Mouse (Mus musculus) cerebellum, postnatal 14 days (tissue): ENCODE results near the gene Lrsam1.
A peak's percentile ranks its signal among the peaks of the same experiment; 100 is the strongest.

Source experiments
- DNase-seq, 2 experiments: peaks; one replicate each; pipeline ENCODE4 v3.0.0; 2021; ENCODE audit warnings: mixed read lengths in 2 of 2

The Lrsam1 gene

DNA sequence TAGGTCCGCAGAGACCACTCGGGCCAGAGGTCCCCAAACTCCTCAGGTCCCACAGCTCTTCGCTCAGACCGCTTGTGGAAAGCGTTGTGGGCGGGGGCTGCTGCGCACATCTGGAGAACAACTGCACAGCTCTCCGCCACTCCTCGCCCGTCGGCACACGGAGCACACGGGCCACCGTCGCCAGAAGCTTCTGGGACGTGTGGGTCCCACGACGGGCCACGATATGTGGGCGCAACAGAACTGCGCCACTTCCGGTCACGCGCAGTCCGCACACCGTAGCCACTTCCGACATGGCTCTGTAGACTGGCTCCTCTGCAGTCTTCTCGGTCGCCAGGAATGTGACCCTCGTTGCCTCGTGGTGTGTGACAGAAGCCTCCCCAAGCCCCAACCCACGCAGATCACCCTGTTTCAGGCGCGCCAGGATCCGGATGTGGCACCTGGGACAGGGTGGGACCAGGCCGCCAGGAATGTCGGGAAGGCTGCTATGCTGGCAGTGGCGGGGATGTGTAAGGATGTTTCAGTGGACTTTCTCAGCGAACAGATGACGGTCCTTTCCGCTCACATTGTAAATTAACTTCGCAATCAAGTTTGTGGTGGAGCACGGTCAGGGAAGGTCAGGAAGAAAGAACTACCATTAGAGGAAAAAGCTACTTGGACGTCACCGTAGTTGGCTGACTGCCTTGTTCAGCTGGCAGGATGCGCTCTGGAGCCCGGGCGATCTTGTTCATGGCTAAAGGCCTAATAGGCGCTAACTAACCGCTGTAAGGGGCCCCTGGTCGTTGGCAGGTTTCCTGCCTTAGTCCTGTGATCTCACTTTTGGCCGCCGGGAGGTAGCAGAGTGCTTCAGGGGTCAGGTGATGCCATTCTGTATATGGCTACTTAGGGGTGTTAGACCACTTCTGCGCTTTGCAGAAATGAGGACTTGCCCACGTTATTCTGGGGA lies 5.5 kb upstream of the Lrsam1 start:
- peak; percentile 89 to 92 for DNase-seq

DNA sequence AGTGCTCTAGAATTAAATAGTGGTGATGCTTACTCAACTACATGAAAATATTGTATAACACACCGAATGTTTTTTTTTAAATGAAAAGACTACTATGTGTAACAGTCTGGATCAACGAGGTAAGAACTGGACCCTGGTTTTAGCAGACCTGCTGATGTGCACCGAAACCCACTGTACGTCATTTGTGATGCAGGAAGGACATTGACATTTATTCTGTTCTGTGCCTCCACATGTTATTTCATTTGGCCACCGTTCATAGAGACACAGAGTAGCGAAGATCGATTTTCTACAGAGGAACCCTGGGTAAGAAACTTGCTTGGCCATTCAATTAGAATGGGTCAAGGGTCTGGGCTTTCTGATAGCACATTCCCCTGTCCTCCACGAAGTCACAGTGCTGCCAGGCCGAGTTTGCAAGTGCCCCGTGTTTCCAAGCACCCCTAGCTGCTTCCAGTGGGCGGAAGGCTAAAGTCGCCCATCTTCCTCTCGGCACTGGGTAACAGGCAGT lies 4.8 kb upstream of the Lrsam1 start:
- no peak for DNase-seq

DNA sequence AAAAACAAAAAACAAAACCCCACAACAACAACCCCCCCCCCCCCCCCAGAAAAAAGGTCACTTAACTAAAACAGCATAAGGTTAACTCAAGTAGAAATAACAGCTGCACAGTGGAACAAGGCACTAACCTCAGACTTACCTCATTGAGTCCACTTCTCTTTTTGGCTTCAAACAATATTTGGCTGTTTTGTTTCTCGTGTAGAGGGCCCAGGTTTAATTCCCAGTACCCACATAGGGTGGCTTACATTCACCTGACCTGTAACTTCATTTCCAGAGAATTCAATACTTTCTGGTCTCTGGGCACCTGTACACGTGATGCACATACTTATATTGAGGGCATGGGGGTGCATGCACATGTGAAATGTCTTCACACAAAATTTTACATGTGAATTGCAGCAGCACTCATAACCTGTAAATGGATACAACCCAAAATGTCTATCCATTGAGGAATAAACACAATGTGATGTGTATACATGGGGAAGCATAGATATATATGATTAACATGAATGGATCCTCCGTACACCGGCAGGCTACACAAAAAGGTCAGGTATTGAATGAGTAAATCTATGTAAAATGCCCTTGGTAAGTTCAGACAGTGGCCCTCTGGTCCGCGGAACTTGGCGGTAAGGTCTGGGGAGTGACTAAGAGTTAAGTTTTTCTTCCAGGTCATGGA lies 4.2 kb upstream of the Lrsam1 start:
- DNase-seq, result no peak

DNA sequence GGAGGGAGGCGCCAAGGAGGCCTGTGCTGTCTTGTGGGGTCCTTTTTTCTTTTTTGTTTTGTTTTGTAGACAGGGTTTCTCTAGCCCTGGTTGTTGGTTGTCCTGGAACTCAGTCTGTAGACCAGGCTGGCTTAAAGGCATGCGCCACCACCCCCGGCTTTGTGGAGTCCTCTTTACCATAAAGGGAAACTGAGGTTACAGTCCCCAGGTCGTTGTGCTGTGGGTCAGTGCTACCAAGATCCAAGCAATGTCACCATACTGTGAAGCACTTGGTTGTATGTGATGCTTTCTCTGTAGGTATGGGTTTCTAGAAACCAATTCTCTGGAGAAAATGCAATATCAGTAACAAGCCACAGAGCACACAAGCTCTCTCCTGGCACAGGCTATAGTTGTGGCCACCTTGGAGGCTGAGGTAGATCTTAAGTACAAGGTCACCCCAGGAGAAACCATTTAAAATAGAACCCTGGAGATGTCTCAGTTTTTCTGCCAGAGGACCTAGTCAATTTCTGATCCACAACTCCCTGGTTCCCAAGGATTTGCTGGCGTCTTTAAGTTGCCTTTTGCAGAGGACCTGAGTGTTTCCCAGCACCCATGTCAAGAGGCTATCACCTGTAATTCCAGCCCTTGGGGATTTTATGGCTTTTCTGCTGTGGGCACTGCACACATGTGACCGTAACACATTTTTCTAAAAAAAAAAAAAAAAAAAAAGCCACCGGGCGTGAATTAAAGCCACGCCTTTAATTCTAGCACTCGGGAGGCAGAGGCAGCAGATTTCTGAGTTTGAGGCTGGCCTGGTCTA lies 3.4 kb upstream of the Lrsam1 start:
- no peak for DNase-seq

GRCm38 (mm10) chr2:32963981-32964380 lies 2.6 kb upstream of the Lrsam1 start:
- no peak for DNase-seq

- no peak for DNase-seq
Observed at GRCm38 (mm10) chr2:32963544-32963943, 2.1 kb upstream of the Lrsam1 start.

- DNase-seq, result peak in 1 of 2 experiments; percentile 8
Observed at GRCm38 (mm10) chr2:32962875-32963220, 1.4 kb upstream of the Lrsam1 start.

DNA sequence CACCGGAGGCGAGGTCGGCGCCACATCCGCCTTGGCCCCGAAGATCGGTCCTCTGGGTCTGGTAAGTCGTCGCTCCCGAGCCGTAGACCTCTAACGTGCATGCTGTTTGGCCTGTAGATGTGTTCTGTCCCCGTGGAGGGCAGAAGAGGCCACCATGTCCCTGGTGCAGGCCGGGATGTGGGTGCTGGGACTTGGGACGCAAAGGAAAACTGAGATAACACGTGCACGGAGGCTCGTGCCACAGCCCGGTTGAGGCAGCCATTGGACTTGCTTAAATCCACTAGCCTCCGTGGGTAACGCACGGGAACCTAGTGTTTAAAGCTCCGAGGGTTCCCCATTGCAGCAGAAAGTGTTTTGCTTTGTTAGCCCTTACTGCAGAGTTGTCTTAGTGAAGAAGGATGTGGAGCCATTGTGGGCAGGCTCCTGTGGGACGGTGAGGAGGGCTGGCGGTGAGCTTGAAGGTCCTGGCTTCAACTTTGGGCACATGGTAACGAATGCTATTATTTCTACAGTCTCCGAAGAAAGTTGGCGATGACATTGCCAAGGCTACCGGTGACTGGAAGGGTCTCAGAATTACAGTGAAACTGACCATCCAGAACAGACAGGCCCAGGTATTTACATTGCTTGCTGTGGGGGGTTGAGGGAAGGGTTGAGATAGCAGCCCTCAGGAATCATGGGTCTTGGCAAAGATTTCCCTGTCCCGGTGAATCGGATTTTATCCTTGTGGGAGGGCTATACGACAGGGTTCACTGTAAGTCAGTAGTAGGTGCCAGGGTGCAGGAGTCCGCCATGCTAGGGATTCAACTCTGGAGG lies 854 bp upstream of the Lrsam1 start:
- DNase-seq, result peak in 1 of 2 experiments; percentile 35

DNA sequence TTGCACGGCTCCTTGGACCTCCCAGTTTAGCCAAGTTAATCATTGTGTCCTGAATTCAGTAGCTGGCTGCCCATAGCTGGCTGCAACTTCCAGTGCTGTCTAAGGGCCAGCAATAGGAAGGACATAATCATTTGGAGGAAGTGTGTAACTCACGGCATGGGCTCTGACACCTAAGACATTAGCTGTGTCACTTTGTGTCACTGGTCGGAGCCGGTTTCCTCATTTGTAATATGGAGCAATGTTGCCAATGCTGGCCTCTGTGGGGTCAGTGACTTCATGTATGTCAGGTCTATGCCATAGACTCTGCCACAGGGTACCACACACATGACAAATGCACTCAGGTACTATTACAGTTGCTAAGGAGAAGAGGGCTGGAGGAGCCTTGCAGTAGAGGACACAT lies 1.1 kb downstream of the Lrsam1 start:
- DNase-seq, result peak in 1 of 2 experiments; percentile 14

DNA sequence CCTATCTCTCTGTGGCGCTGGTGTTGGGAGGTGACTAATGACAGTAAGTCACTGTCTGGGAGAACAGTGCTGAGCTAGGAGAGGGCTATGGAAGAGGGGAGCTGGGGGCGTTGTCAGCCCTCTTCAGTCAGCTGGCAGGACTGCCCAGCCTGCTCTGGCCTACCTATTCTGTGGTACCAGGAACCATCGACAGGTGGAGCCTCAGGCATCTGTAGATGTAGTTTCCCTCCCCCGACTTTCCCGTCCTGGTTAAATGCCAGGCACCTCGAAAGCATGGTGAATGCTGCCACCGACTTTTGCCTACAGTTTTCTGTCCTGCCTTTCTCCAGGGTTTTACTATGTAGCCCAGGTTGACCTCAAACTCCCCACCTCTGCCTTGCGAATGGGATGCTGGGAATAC lies 4.1 kb downstream of the Lrsam1 start:
- DNase-seq, result peak in 1 of 2 experiments; percentile 73

DNA sequence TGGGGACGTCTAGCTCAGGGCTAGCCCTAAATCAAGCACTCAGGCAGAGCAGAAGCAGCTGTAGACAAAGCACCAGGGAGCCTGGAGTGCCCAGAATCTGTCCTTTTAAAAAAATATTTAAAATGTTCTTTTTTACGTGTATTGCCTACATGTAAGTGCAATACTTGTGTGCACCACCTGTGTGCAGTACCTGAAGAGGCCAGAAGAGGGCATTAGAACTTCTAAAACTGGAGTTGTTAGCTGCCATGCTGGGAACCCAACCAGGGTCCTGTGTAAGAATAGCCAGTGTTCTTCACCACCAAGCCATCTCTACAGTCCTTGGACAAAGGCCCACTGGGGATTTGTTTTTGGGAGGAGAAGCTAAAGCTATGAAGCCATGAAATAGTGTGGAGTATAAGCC lies 6.8 kb downstream of the Lrsam1 start:
- no peak for DNase-seq

- DNase-seq, result no peak
Observed at GRCm38 (mm10) chr2:32947454-32947853, 14.0 kb downstream of the Lrsam1 start.

GRCm38 (mm10) chr2:32940483-32940882 lies 20.9 kb downstream of the Lrsam1 start:
- DNase-seq, result no peak

DNA sequence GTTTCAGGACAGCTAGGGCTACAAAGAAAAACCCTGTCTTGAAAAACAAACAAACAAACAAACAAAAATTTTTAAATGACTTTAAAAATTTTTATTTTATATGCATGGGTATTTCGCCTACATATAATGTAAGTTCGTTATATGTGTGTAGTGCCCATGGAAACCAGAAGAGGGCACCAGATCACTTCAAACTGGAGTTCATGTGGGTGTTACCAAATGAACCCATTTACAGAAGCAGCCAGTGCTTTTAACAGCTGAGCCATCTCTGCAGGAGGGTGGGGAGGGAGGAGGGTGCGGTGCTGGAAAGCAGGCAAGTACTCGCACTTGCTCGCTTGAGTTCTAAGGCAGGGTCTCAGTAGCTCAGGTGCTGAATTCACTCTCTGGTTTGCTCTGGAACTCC lies 22.0 kb downstream of the Lrsam1 start:
- peak; percentile 70 to 78 for DNase-seq

DNA sequence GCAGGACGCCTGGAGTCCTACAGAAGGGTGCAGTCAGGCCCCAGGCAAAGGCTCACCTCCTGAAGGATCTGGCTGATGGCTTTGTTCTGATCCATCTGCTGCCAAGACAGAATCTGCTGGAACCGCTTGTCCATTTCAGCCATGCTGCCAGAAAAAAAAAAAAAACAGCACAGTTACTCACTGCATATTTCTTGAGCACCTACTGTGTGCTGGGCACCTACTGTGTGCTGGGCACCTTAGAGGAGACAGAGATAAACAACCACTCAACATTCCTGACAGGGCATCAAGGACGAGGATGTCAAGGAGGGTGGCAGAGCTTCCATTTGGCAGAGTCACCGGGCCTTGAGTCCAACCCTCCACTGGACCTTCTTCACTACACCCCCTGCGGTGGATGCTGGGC lies 22.7 kb downstream of the Lrsam1 start:
- no peak for DNase-seq

DNA sequence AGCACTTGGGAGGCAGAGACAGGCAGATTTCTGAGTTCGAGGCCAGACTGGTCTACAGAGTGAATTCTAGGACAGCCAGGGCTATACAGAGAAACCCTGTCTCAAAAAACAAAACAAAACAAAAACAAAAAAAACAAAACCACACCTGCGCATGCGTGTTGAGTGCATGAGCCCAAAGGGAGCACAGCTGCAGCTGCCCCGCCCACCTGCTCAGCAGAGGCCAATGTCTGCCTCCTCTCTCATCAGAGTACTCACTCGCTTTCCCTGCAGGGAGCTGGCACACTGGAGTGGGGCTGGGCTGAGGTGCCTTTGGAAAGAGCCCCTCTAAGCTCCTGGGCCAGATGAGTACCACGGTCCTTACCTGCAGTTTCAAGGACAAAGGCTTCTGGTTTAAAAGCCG lies 29.7 kb downstream of the Lrsam1 start:
- DNase-seq, result no peak

DNA sequence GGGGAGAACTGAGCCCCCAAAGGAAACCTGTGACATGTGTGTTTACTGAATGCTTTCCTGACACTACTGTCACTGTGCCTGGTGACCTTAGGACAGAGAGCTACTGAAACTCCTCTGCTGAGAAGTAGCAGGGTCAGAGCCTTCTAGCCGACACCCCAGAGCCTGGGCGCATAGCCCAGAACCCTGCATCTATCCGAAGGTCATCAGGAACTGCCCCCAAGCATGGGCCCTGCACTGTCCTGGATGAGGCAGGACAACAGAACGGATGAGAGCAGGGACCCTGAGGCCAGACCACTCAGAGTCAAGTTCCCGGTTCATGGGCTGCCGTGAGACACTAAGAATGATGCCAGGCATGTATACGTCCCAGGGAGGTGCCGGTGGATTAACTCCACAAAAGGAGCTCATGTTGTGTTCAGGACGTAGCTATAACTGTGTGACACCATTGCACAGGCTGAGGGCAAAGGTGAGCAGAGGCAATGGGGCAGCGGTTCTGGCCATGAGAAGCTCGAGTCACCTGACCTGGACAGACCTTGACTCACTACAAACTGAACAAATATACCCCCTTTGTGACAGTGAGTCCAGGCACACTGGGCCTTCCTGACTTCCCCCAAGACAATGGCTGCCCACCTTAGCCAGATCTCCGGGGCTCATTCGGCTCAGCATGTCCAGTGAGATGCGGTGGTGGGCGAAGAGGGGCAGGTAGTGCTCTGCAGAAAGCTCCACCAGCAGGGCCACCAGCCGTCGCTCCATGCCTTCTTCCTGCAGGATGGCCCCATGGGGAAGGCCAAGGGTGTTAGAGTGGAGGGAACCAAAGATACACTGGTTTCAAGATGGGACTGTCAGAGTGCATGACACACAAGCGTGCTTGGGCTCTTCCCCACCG lies 32.2 kb downstream of the Lrsam1 start:
- DNase-seq, result no peak

GRCm38 (mm10) chr2:32928235-32928946 lies 33.0 kb downstream of the Lrsam1 start:
- DNase-seq, result peak; percentile 89 to 93

- no peak for DNase-seq
Observed at GRCm38 (mm10) chr2:32927624-32928234, 33.7 kb downstream of the Lrsam1 start.
